Mouse (Mus musculus) hindbrain, embryonic 13.5 days (tissue): Measurements from ENCODE around the gene Gm11634. TPM values are rescaled to one million over a fixed set of nuclear protein-coding genes. Genes with fewer than 3 reads are reported as not detected.
A peak's percentile ranks its signal among the peaks of the same experiment; 100 is the strongest.
"Not testable (repeated sequence)": the region's sequence is repeated elsewhere in the genome, so short reads cannot be mapped to it uniquely, and the experiment has no call there.

Experiments
- ATAC-seq: fragments of 200-750 bp; cut with Nextera tagmentation; 2 replicates; pipeline ENCODE4 v1.8.0; 2017; ENCODE audit warnings: moderate TSS enrichment; ENCODE audit not compliant: low FRiP score
- H3K27ac ChIP-seq: fragments of 300-500 bp; sonication (generic); 2 replicates; pipeline ENCODE4 v1.5.1; 2015; ENCODE audit warnings: inconsistent platforms, mild to moderate bottlenecking, moderate library complexity
- H3K27me3 ChIP-seq: fragments of 300-500 bp; sonication (generic); 2 replicates; pipeline ENCODE4 v1.6.1; 2015; ENCODE audit warnings: mild to moderate bottlenecking, inconsistent platforms
- H3K36me3 ChIP-seq: fragments of 300-500 bp; sonication (generic); 2 replicates; pipeline ENCODE4 v1.6.1; 2015; ENCODE audit warnings: mild to moderate bottlenecking, inconsistent platforms
- H3K4me1 ChIP-seq: fragments of 300-500 bp; sonication (generic); replicated peaks from 2 replicates; pipeline ENCODE4 v1.6.1; 2015; ENCODE audit warnings: inconsistent platforms
- H3K4me2 ChIP-seq: fragments of 300-500 bp; sonication (generic); 2 replicates; pipeline ENCODE4 v1.6.1; 2015; ENCODE audit warnings: inconsistent platforms, mild to moderate bottlenecking, moderate library complexity
- H3K4me3 ChIP-seq: fragments of 300-500 bp; sonication (generic); 2 replicates; pipeline ENCODE4 v1.5.1; 2015; ENCODE audit warnings: mild to moderate bottlenecking, inconsistent platforms
- H3K9ac ChIP-seq: fragments of 300-500 bp; sonication (generic); 2 replicates; pipeline ENCODE4 v1.6.1; 2015; ENCODE audit warnings: mild to moderate bottlenecking, inconsistent platforms
- H3K9me3 ChIP-seq: fragments of 300-500 bp; sonication (generic); 2 replicates; pipeline ENCODE4 v1.6.1; 2016; ENCODE audit warnings: inconsistent platforms
- WGBS: fragments of 180-500 bp; shearing (Covaris S2); methylation state at CpG from one replicate; pipeline ENCODE4 v1.1.7; 2015; 5-methylcytosine and 5-hydroxymethylcytosine counted together
- polyA plus RNA-seq: library from polyadenylated mRNA; unstranded; fragments of >200 nt; fragmentation: Nextera tagmentation; extraction: Ambion mirVana; gene quantifications from 2 replicates; pipeline ENCODE4 v1.2.1, GENCODE M21; 2015

Gm11634 gene
- polyA plus RNA-seq, 1 experiment from 2014 or later, result not detected

DNA sequence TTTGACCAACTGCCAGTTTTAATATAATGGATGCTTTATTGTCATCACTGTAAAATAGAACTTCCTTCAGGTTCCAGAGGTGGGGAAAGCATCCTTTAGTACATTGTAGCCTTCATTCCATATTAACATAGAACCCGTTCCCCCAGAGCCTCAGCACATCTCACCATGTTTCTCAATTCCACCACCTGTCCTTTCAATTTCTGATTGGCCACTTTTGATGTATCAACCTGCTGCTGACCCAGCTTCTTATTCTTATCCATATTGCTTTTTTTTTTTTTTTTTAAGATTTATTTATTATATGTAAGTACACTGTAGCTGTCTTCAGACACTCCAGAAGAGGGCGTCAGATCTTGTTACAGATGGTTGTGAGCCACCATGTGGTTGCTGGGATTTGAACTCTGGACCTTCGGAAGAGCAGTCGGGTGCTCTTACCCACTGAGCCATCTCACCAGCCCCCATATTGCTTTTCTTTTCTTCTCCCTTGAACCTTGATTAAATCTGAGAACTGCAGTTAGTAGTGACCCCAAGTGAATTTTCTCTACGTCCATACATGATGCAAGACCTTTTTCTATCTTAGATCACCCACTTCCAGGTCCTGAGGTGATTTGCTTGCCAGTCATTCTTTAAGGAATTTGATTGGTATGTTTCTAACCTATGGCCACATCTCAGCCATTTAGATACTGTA lies 29.8 kb upstream of the Gm11634 start:
- H3K27ac ChIP-seq, H3K9ac ChIP-seq, ATAC-seq, H3K9me3 ChIP-seq, H3K36me3 ChIP-seq, H3K27me3 ChIP-seq: not testable (repeated sequence)
- 74% methylated on average over 4 of the region's 5 CpGs for WGBS
- Histone ChIP-seq H3K4me2 (peak overlapping the region; percentile 95), H3K4me1 (peaks cover 14% of the 10 kb centered on the region), H3K4me3 (peak overlapping the region; percentile 61)

DNA sequence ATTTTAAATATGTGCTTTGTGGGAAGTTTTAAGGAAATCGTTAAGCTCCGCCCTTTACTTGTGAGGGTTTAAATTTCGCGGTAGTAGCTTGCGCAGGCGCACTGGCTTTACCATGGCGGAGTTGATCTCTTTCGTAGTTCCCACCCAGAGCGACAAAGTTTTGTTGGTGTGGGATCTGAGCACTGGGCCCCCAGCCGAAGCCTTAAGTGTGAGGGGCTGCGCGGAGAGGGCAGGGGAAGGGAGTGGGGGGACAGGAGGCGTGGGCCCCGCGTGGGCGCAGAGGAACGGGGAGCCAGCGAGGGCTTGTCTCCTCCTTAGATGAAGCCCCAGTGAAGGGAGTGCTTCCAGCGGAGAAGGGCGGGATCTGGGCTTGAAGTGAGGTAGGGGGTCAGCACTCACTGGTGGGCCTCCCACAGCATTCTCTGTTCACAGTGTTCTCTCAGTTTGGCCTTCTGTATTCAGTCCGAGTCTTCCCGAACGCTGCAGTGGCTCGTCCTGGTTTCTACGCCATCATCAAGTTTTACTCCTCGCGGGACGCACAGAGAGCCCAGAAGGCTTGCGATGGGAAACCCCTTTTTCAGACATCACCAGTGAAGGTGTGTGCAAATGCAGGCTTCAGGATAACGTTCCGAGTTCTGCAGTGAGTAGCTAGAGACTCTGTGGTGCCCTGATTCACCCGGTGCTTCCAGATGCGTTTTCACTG lies 29.0 kb upstream of the Gm11634 start:
- Histone ChIP-seq H3K4me1 (peaks cover 14% of the 10 kb centered on the region), H3K9me3 (no peaks in the 10 kb centered on the region), H3K27ac (peak overlapping the region; percentile 89), H3K27me3 (no peaks in the 10 kb centered on the region), H3K4me2 (peak overlapping the region; percentile 95), H3K4me3 (peak overlapping the region; percentile 61), H3K36me3 (no peaks in the 10 kb centered on the region; the same call in 1 of the 2 replicates), H3K9ac (peak overlapping the region; percentile 74)
- peak; percentile 31 for ATAC-seq
- 1% methylated on average over 33 of the region's 33 CpGs for WGBS

- under 1% methylated on average over 34 of the region's 34 CpGs for WGBS
- peak within 1 kb of the TSS; percentile 95 for H3K4me2 ChIP-seq
- peak; percentile 89 for ATAC-seq
- H3K9ac ChIP-seq, result peak within 1 kb of the TSS; percentile 74
- H3K36me3 ChIP-seq, result no peaks in the 10 kb centered on the region
- H3K4me3 ChIP-seq, result peak within 1 kb of the TSS; percentile 61
- H3K9me3 ChIP-seq, result no peaks in the 10 kb centered on the region
- peak within 1 kb of the TSS; percentile 90 for H3K27ac ChIP-seq
- H3K4me1 ChIP-seq, result peaks cover 14% of the 10 kb centered on the region
- H3K27me3 ChIP-seq, result no peaks in the 10 kb centered on the region
Observed at GRCm38 (mm10) chr11:101626995-101627856, 28.2 kb upstream of the Gm11634 start, which contains the start of gene Rdm1. Rdm1 (plus strand) TSS chr11:101627195.

DNA sequence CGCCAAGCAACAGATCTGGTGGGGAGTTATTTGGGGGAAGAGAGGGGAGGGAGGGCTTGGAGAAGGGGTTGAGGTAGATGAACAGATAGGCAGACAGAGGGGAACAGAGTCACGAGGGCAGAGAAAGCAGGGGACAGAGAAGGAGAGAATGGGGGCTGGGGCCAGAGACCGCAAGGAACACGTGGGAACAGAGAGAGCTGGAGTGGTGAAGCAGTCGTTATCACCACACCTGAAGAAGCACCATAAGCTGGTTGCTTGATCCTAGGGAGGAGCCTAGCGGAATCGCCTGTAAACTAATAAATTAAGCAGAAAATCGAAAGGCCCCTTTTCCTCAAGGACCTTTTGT lies 27.6 kb upstream of the Gm11634 start:
- 8% methylated on average over 8 of the region's 8 CpGs for WGBS
- no peaks in the 10 kb centered on the region for H3K9me3 ChIP-seq
- 0 out of 2 replicates have a peak, but pooled peaks have one; percentile 21 for ATAC-seq
- H3K36me3 ChIP-seq, result no peaks in the 10 kb centered on the region
- peaks cover 14% of the 10 kb centered on the region for H3K4me1 ChIP-seq
- H3K9ac ChIP-seq, result peak overlapping the region; percentile 68
- H3K27me3 ChIP-seq, result no peaks in the 10 kb centered on the region
- peak overlapping the region; percentile 95 for H3K4me2 ChIP-seq
- H3K4me3 ChIP-seq, result peak overlapping the region; percentile 61
- peak overlapping the region; percentile 90 for H3K27ac ChIP-seq

- not testable (repeated sequence) for H3K9me3 ChIP-seq, H3K9ac ChIP-seq, H3K36me3 ChIP-seq, H3K4me3 ChIP-seq, H3K4me2 ChIP-seq, H3K27me3 ChIP-seq, ATAC-seq, H3K27ac ChIP-seq
- WGBS, result 90% methylated on average over 11 of the region's 11 CpGs
- peaks cover 21% of the 10 kb centered on the region for H3K4me1 ChIP-seq
Observed at GRCm38 (mm10) chr11:101620022-101620655, 21.1 kb upstream of the Gm11634 start.

- Histone ChIP-seq H3K27me3 (0 out of 2 replicates have a peak, but pooled peaks cover 2% of the 10 kb centered on the region), H3K4me1 (peaks cover 21% of the 10 kb centered on the region), H3K4me2 (no peak overlapping the region), H3K4me3 (no peak overlapping the region), H3K36me3 (no peaks in the 10 kb centered on the region), H3K27ac (no peak overlapping the region), H3K9me3 (no peaks in the 10 kb centered on the region), H3K9ac (no peak overlapping the region)
- ATAC-seq, result no peak
- 80% methylated on average over 3 of the region's 3 CpGs for WGBS
Observed at GRCm38 (mm10) chr11:101618596-101618995, 19.5 kb upstream of the Gm11634 start.

- no peak overlapping the region for H3K9ac ChIP-seq
- peaks cover 21% of the 10 kb centered on the region for H3K4me1 ChIP-seq
- 0 out of 2 replicates have a peak, but pooled peaks have one; percentile 72 for ATAC-seq
- no peaks in the 10 kb centered on the region for H3K9me3 ChIP-seq
- H3K27ac ChIP-seq, result peak overlapping the region; percentile 27; the same call in 1 of the 2 replicates
- peak overlapping the region; percentile 43 for H3K4me2 ChIP-seq
- H3K27me3 ChIP-seq, result 0 out of 2 replicates have a peak, but pooled peaks cover 2% of the 10 kb centered on the region
- WGBS, result 5% methylated on average over 8 of the region's 8 CpGs
- no peaks in the 10 kb centered on the region for H3K36me3 ChIP-seq
- no peak overlapping the region for H3K4me3 ChIP-seq
Observed at GRCm38 (mm10) chr11:101617849-101618248, 18.8 kb upstream of the Gm11634 start.

DNA sequence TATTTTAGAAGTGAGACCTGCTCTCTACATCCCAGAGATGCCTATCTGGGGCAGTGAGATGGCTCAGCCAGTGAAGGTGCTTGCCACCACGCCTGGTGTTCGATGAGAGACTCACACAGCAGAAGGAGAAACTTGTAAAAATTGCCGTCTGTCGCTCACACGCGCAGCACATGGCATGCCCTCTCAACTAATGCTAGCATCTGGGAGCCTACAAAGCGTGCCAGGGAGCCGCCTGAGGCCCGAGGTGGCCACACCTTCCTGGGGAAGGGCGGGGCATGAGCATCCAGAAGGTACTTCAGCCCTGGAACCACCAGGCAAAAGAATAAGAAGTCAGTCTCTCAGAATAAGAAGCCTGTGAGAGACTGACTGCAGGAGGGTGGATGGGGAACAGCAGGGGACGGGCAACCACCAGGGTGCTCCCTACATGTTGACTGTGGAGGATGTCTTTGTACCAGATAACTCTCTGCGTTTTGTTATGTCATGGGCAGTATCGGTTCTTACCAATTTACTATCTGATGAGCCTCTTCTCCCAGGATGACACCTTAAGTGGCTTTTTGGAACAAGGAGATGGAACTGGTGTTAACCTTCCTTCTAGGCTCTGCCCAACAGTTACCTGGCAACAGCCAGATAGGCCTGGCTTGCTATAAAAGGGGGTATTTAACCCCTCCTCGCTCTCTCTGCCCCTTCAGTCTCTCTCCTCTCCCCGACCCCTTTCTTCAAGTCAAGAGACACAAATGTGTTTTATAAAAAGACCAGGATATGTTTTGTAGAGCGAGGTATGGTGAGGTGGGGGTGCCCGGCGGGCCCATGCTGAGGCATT lies 18.1 kb upstream of the Gm11634 start:
- Histone ChIP-seq H3K27me3 (0 out of 2 replicates have a peak, but pooled peaks cover 2% of the 10 kb centered on the region), H3K9me3 (no peaks in the 10 kb centered on the region), H3K4me1 (peaks cover 21% of the 10 kb centered on the region), H3K4me2 (peak overlapping the region; percentile 43), H3K9ac (peak overlapping the region; percentile 29; the same call in 1 of the 2 replicates), H3K36me3 (no peaks in the 10 kb centered on the region), H3K27ac (peak overlapping the region; percentile 27; the same call in 1 of the 2 replicates), H3K4me3 (no peak overlapping the region)
- WGBS, result 17% methylated on average over 18 of the region's 18 CpGs
- 0 out of 2 replicates have a peak, but pooled peaks have one; percentile 49 for ATAC-seq

DNA sequence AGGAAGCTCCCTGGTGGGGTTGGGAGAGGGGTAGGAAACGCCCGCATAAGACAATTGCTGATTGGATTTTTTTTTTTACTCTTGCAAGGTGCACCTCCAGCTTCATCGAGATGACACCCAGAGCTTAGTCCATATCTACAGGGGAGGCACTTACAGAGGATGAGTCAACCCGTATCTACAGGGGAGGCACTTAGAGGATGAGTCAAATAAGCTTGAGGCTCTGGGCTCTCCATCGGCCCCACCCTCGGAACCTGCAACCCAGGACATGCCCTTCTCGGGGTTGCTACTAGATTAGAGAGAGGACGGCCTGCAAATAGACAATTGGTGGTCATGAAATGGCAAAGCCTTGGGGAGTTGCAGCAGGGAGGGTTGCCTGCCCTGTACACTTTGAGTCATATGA lies 17.0 kb upstream of the Gm11634 start:
- 92% methylated on average over 8 of the region's 8 CpGs for WGBS
- Histone ChIP-seq H3K4me1 (peaks cover 21% of the 10 kb centered on the region), H3K27me3 (0 out of 2 replicates have a peak, but pooled peaks cover 2% of the 10 kb centered on the region), H3K4me2 (no peak overlapping the region), H3K9me3 (no peaks in the 10 kb centered on the region), H3K9ac (no peak overlapping the region), H3K4me3 (no peak overlapping the region), H3K27ac (no peak overlapping the region), H3K36me3 (no peaks in the 10 kb centered on the region)
- ATAC-seq, result no peak

GRCm38 (mm10) chr11:101615380-101615779 lies 16.3 kb upstream of the Gm11634 start:
- Histone ChIP-seq H3K4me1 (peaks cover 21% of the 10 kb centered on the region), H3K27me3 (0 out of 2 replicates have a peak, but pooled peaks cover 2% of the 10 kb centered on the region), H3K36me3 (no peaks in the 10 kb centered on the region), H3K27ac (no peak overlapping the region), H3K4me2 (no peak overlapping the region), H3K9ac (no peak overlapping the region), H3K4me3 (no peak overlapping the region), H3K9me3 (no peaks in the 10 kb centered on the region)
- no peak for ATAC-seq
- WGBS, result 84% methylated on average over 6 of the region's 6 CpGs

GRCm38 (mm10) chr11:101614116-101614515 lies 15.1 kb upstream of the Gm11634 start:
- H3K9ac ChIP-seq, result no peak overlapping the region; the same call in 1 of the 2 replicates
- ATAC-seq, result no peak

More at GRCm38 (mm10) chr11:101614116-101614515, 15.1 kb upstream of the Gm11634 start:
- 68% methylated on average over 4 of the region's 4 CpGs for WGBS
- Histone ChIP-seq H3K36me3 (no peaks in the 10 kb centered on the region), H3K4me1 (peaks cover 21% of the 10 kb centered on the region), H3K27ac (no peak overlapping the region), H3K4me3 (no peak overlapping the region), H3K4me2 (no peak overlapping the region), H3K27me3 (0 out of 2 replicates have a peak, but pooled peaks cover 2% of the 10 kb centered on the region), H3K9me3 (no peaks in the 10 kb centered on the region)
